Mouse (Mus musculus) embryonic facial prominence, embryonic 10.5 days (tissue): ENCODE data around the gene Morn3. TPM values are rescaled to one million over a fixed set of nuclear protein-coding genes. Genes with fewer than 3 reads are reported as not detected.

Source experiments
- DNase-seq: peaks from one replicate; pipeline ENCODE4 v3.0.0-alpha.2; 2017; ENCODE audit warnings: low spot score
- H3K27ac ChIP-seq: fragments of 300-500 bp; sonication (generic); replicated peaks from 2 replicates; pipeline ENCODE4 v1.5.1; 2016; ENCODE audit warnings: mild to moderate bottlenecking
- H3K27me3 ChIP-seq: fragments of 300-500 bp; sonication (generic); replicated peaks from 2 replicates; pipeline ENCODE4 v1.6.1; 2016; ENCODE audit warnings: low read depth, mild to moderate bottlenecking; ENCODE audit not compliant: poor library complexity, severe bottlenecking
- H3K36me3 ChIP-seq: fragments of 300-500 bp; sonication (generic); replicated peaks from 2 replicates; pipeline ENCODE4 v1.6.1; 2016; ENCODE audit warnings: mild to moderate bottlenecking, moderate library complexity
- H3K4me1 ChIP-seq: fragments of 300-500 bp; sonication (generic); 2 replicates; pipeline ENCODE4 v1.6.1; 2016
- H3K4me3 ChIP-seq: fragments of 300-500 bp; sonication (generic); 2 replicates; pipeline ENCODE4 v1.5.1; 2016; ENCODE audit warnings: mild to moderate bottlenecking, moderate library complexity
- H3K9me3 ChIP-seq: fragments of 300-500 bp; sonication (generic); 2 replicates; pipeline ENCODE4 v1.6.1; 2016; ENCODE audit warnings: mild to moderate bottlenecking
- WGBS: fragments of 180-500 bp; shearing (Covaris S2); methylation state at CpG from one replicate; pipeline ENCODE4 v1.1.7; 2016; 5-methylcytosine and 5-hydroxymethylcytosine counted together
- polyA plus RNA-seq: library from polyadenylated mRNA; unstranded; fragments of >200 nt; fragmentation: Nextera tagmentation; extraction: Ambion mirVana; gene quantifications from 2 replicates; pipeline ENCODE4 v1.2.1, GENCODE M21; 2016

Morn3 gene
- polyA plus RNA-seq, 1 experiment from 2014 or later, result not detected

- WGBS, result 92% methylated on average over 18 of the region's 18 CpGs
- Histone ChIP-seq H3K27ac (no peak overlapping the region), H3K4me3 (no peak overlapping the region), H3K4me1 (peaks cover 29% of the 10 kb centered on the region), H3K36me3 (peaks cover 13% of the 10 kb centered on the region; the same call in 1 of the 2 replicates), H3K27me3 (no peaks in the 10 kb centered on the region), H3K9me3 (no peaks in the 10 kb centered on the region)
- no peak for DNase-seq
These were observed 49.3 kb downstream of the Morn3 start for GRCm38 (mm10) chr5:122997205-122998204.

GRCm38 (mm10) chr5:122994910-122995309 is 51.9 kb downstream of the Morn3 start:
- Histone ChIP-seq H3K27me3 (no peaks in the 10 kb centered on the region), H3K36me3 (peaks cover 13% of the 10 kb centered on the region; the same call in 1 of the 2 replicates), H3K4me3 (peak overlapping the region; percentile 37; the same call in 1 of the 2 replicates), H3K27ac (peak overlapping the region; percentile 84), H3K4me1 (peaks cover 51% of the 10 kb centered on the region), H3K9me3 (no peaks in the 10 kb centered on the region)
- WGBS, result 0% methylated on average over 1 of the region's 1 CpGs
- DNase-seq, result no peak

GRCm38 (mm10) chr5:122994303-122994846 is 52.4 kb downstream of the Morn3 start:
- Histone ChIP-seq H3K4me1 (peaks cover 57% of the 10 kb centered on the region), H3K9me3 (no peaks in the 10 kb centered on the region), H3K27me3 (no peaks in the 10 kb centered on the region), H3K27ac (peak overlapping the region; percentile 84), H3K4me3 (peak overlapping the region; percentile 37; the same call in 1 of the 2 replicates), H3K36me3 (peaks cover 13% of the 10 kb centered on the region; the same call in 1 of the 2 replicates)
- DNase-seq, result peak; percentile 93
- WGBS, result 15% methylated on average over 5 of the region's 5 CpGs

- Histone ChIP-seq H3K27ac (peak overlapping the region; percentile 84), H3K36me3 (peaks cover 13% of the 10 kb centered on the region; the same call in 1 of the 2 replicates), H3K27me3 (no peaks in the 10 kb centered on the region), H3K9me3 (no peaks in the 10 kb centered on the region), H3K4me3 (peak overlapping the region; percentile 37; the same call in 1 of the 2 replicates), H3K4me1 (peaks cover 61% of the 10 kb centered on the region)
- 50% methylated on average over 2 of the region's 2 CpGs for WGBS
- no peak for DNase-seq
These were observed 53.0 kb downstream of the Morn3 start for GRCm38 (mm10) chr5:122993811-122994210.

GRCm38 (mm10) chr5:122991350-122992004 is 55.3 kb downstream of the Morn3 start:
- Histone ChIP-seq H3K4me3 (peak overlapping the region; percentile 83), H3K27ac (peak overlapping the region; percentile 98), H3K4me1 (peaks cover 82% of the 10 kb centered on the region), H3K27me3 (no peaks in the 10 kb centered on the region), H3K36me3 (0 out of 2 replicates have a peak, but pooled peaks cover 4% of the 10 kb centered on the region), H3K9me3 (no peaks in the 10 kb centered on the region)
- 29% methylated on average over 5 of the region's 5 CpGs for WGBS
- peak; percentile 16 for DNase-seq

GRCm38 (mm10) chr5:122990411-122991160 is 56.2 kb downstream of the Morn3 start:
- Histone ChIP-seq H3K4me1 (peaks cover 89% of the 10 kb centered on the region), H3K27me3 (no peaks in the 10 kb centered on the region), H3K4me3 (peak overlapping the region; percentile 83), H3K36me3 (0 out of 2 replicates have a peak, but pooled peaks cover 2% of the 10 kb centered on the region), H3K27ac (peak overlapping the region; percentile 98), H3K9me3 (no peaks in the 10 kb centered on the region)
- DNase-seq, result no peak
- 11% methylated on average over 16 of the region's 16 CpGs for WGBS

- Histone ChIP-seq H3K4me3 (peak within 1 kb of the TSS; percentile 83), H3K27ac (peak within 1 kb of the TSS; percentile 98), H3K9me3 (no peaks in the 10 kb centered on the region), H3K4me1 (peaks cover 89% of the 10 kb centered on the region), H3K27me3 (no peaks in the 10 kb centered on the region), H3K36me3 (no peaks in the 10 kb centered on the region)
- no peak for DNase-seq
- 2% methylated on average over 15 of the region's 15 CpGs for WGBS
These were observed 57.1 kb downstream of the Morn3 start, which contains the start of gene Kdm2b for GRCm38 (mm10) chr5:122989551-122990330. Gene Kdm2b (minus strand): TSS chr5:122989823.

GRCm38 (mm10) chr5:122989001-122989525 is 57.8 kb downstream of the Morn3 start:
- peaks cover 85% of the 10 kb centered on the region for H3K4me1 ChIP-seq
- peak overlapping the region; percentile 83 for H3K4me3 ChIP-seq
- no peaks in the 10 kb centered on the region for H3K27me3 ChIP-seq
- no peaks in the 10 kb centered on the region for H3K9me3 ChIP-seq
- H3K36me3 ChIP-seq, result peaks cover 3% of the 10 kb centered on the region
- H3K27ac ChIP-seq, result peak overlapping the region; percentile 98
- peak; percentile 87 for DNase-seq
- 0% methylated on average over 39 of the region's 39 CpGs for WGBS

GRCm38 (mm10) chr5:122988021-122988751 is 58.6 kb downstream of the Morn3 start:
- WGBS, result under 1% methylated on average over 41 of the region's 41 CpGs

GRCm38 (mm10) chr5:122987211-122988020 is 59.4 kb downstream of the Morn3 start:
- no peaks in the 10 kb centered on the region for H3K9me3 ChIP-seq
- peak; percentile 76 for DNase-seq
- H3K27me3 ChIP-seq, result no peaks in the 10 kb centered on the region
- peaks cover 73% of the 10 kb centered on the region for H3K4me1 ChIP-seq
- H3K36me3 ChIP-seq, result peaks cover 18% of the 10 kb centered on the region
- peak overlapping the region; percentile 98 for H3K27ac ChIP-seq
- WGBS, result 2% methylated on average over 39 of the region's 39 CpGs
- H3K4me3 ChIP-seq, result peak overlapping the region; percentile 83

More at GRCm38 (mm10) chr5:122988021-122988751, 58.6 kb downstream of the Morn3 start:
- H3K27me3 ChIP-seq, result no peaks in the 10 kb centered on the region
- H3K4me3 ChIP-seq, result peak overlapping the region; percentile 83
- peaks cover 10% of the 10 kb centered on the region for H3K36me3 ChIP-seq
- no peaks in the 10 kb centered on the region for H3K9me3 ChIP-seq
- H3K4me1 ChIP-seq, result peaks cover 77% of the 10 kb centered on the region
- peak overlapping the region; percentile 98 for H3K27ac ChIP-seq
- DNase-seq, result peak; percentile 73
